Mouse (Mus musculus): ENCODE data around the gene Htr1a. TPM values are rescaled to one million over a fixed set of nuclear protein-coding genes. Genes with fewer than 3 reads are reported as not detected.

The Htr1a gene
- polyA plus RNA-seq (2012; ENCODE audit: insufficient read depth, insufficient read length, missing spikeins): not detected in 2 replicates

- H3K4me1 ChIP-seq (ENCODE audit: control insufficient read depth, insufficient read depth, insufficient read length, low read length): no peaks in the 10 kb centered on the region
- H3K4me3 ChIP-seq (ENCODE audit: insufficient read depth, low read depth, low read length): no peak within 1 kb of the TSS
- no peak within 1 kb of the TSS for H3K27ac ChIP-seq (replicated peaks; ENCODE audit: low read depth, low read length)
These were observed at the start of gene Htr1a for GRCm38 (mm10) chr13:105443339-105443738. Gene Htr1a, plus strand, starts transcription at chr13:105443639.

DNA sequence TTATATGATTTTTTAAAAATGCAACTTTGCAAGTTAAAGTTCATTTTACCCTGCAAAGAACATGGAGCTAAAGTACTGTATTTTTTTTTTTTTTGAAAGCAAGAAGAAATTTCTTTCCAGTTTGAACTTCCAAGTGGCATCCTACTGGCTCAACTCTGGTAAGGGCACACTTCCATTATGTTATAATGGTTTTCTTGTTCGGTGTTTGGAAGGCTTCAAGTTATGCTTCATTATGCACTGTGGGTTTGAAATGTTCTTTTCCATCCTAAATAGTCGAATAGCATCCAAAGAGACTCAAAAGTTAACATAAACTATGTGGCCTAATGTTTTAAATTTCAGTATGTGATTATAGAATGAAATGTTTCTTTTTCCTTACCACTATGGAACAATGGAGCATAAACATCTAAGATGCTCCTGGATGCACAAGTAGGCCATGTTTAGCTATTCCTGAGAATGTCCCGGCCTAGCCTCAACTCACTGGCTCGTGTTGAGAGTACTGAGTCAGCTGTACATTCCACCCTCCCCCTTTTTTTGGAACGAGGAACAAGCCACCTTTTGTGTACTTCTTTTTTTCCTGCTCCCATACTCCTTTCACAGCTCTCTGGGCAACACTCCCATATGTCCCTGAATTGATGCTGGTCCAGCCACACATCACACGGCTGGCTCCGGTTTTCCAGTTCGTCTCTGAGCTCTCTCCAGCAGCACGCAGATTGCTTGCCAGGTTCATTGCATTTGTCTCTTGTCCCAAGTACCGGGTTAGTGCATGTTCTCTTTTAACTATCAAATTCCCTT is 31.7 kb upstream of the Htr1a start:
- no peaks in the 10 kb centered on the region for H3K4me1 ChIP-seq (ENCODE audit: control insufficient read depth, insufficient read depth, insufficient read length, low read length)
- H3K27ac ChIP-seq (replicated peaks; ENCODE audit: low read depth, low read length): no peak overlapping the region

GRCm38 (mm10) chr13:105412327-105412722 is 31.1 kb upstream of the Htr1a start:
- Histone ChIP-seq H3K4me3 (ENCODE audit: insufficient read depth, low read depth, low read length) (no peak overlapping the region), H3K4me1 (ENCODE audit: control insufficient read depth, insufficient read depth, insufficient read length, low read length) (no peaks in the 10 kb centered on the region), H3K27ac (replicated peaks; ENCODE audit: low read depth, low read length) (no peak overlapping the region)

More for the DNA sequence above, 31.7 kb upstream of the Htr1a start:
- H3K4me3 ChIP-seq (ENCODE audit: insufficient read depth, low read depth, low read length): no peak overlapping the region

GRCm38 (mm10) chr13:105433141-105433540 is 10.3 kb upstream of the Htr1a start:
- no peaks in the 10 kb centered on the region for H3K4me1 ChIP-seq (ENCODE audit: control insufficient read depth, insufficient read depth, insufficient read length, low read length)
- H3K27ac ChIP-seq (replicated peaks; ENCODE audit: low read depth, low read length): no peak overlapping the region
- H3K4me3 ChIP-seq (ENCODE audit: insufficient read depth, low read depth, low read length): no peak overlapping the region

GRCm38 (mm10) chr13:105433630-105434029 is 9.8 kb upstream of the Htr1a start:
- no peaks in the 10 kb centered on the region for H3K4me1 ChIP-seq (ENCODE audit: control insufficient read depth, insufficient read depth, insufficient read length, low read length)
- H3K27ac ChIP-seq (replicated peaks; ENCODE audit: low read depth, low read length): no peak overlapping the region
- H3K4me3 ChIP-seq (ENCODE audit: insufficient read depth, low read depth, low read length): no peak overlapping the region

GRCm38 (mm10) chr13:105442576-105442975 is 863 bp upstream of the Htr1a start:
- H3K4me1 ChIP-seq (ENCODE audit: control insufficient read depth, insufficient read depth, insufficient read length, low read length): no peaks in the 10 kb centered on the region
- H3K27ac ChIP-seq (replicated peaks; ENCODE audit: low read depth, low read length): no peak overlapping the region
- no peak overlapping the region for H3K4me3 ChIP-seq (ENCODE audit: insufficient read depth, low read depth, low read length)

- no peaks in the 10 kb centered on the region for H3K4me1 ChIP-seq (ENCODE audit: control insufficient read depth, insufficient read depth, insufficient read length, low read length)
- no peak overlapping the region for H3K27ac ChIP-seq (replicated peaks; ENCODE audit: low read depth, low read length)
- no peak overlapping the region for H3K4me3 ChIP-seq (ENCODE audit: insufficient read depth, low read depth, low read length)
These were observed 415 bp downstream of the Htr1a start for GRCm38 (mm10) chr13:105443871-105444237.

GRCm38 (mm10) chr13:105444238-105444894 is 927 bp downstream of the Htr1a start:
- no peaks in the 10 kb centered on the region for H3K4me1 ChIP-seq (ENCODE audit: control insufficient read depth, insufficient read depth, insufficient read length, low read length)
- H3K27ac ChIP-seq (replicated peaks; ENCODE audit: low read depth, low read length): no peak overlapping the region
- no peak overlapping the region for H3K4me3 ChIP-seq (ENCODE audit: insufficient read depth, low read depth, low read length)

- Histone ChIP-seq H3K27ac (replicated peaks; ENCODE audit: low read depth, low read length) (no peak overlapping the region), H3K4me3 (ENCODE audit: insufficient read depth, low read depth, low read length) (no peak overlapping the region), H3K4me1 (ENCODE audit: control insufficient read depth, insufficient read depth, insufficient read length, low read length) (no peaks in the 10 kb centered on the region)
These were observed 1.4 kb downstream of the Htr1a start for GRCm38 (mm10) chr13:105444895-105445281.

GRCm38 (mm10) chr13:105446239-105446638 is 2.8 kb downstream of the Htr1a start:
- Histone ChIP-seq H3K27ac (replicated peaks; ENCODE audit: low read depth, low read length) (no peak overlapping the region), H3K4me3 (ENCODE audit: insufficient read depth, low read depth, low read length) (no peak overlapping the region), H3K4me1 (ENCODE audit: control insufficient read depth, insufficient read depth, insufficient read length, low read length) (no peaks in the 10 kb centered on the region)

- Histone ChIP-seq H3K27ac (replicated peaks; ENCODE audit: low read depth, low read length) (no peak overlapping the region), H3K4me1 (ENCODE audit: control insufficient read depth, insufficient read depth, insufficient read length, low read length) (no peaks in the 10 kb centered on the region), H3K4me3 (ENCODE audit: insufficient read depth, low read depth, low read length) (no peak overlapping the region)
These were observed 4.3 kb downstream of the Htr1a start for GRCm38 (mm10) chr13:105447695-105448094.

GRCm38 (mm10) chr13:105451536-105451935 is 8.1 kb downstream of the Htr1a start:
- Histone ChIP-seq H3K27ac (replicated peaks; ENCODE audit: low read depth, low read length) (no peak overlapping the region), H3K4me3 (ENCODE audit: insufficient read depth, low read depth, low read length) (no peak overlapping the region), H3K4me1 (ENCODE audit: control insufficient read depth, insufficient read depth, insufficient read length, low read length) (no peaks in the 10 kb centered on the region)

Other genes starting within 250 kb of the Htr1a start
- gene Rnf180, start 148.8 kb upstream of the Htr1a start, polyA plus RNA-seq (2012; ENCODE audit: insufficient read depth, insufficient read length, missing spikeins): 0.92 TPM in 1 of 2 replicates, not detected in the other

All from brown adipose tissue, adult 24 weeks (tissue).